Mouse (Mus musculus): Measurements from ENCODE around the gene Brat1.

DNA sequence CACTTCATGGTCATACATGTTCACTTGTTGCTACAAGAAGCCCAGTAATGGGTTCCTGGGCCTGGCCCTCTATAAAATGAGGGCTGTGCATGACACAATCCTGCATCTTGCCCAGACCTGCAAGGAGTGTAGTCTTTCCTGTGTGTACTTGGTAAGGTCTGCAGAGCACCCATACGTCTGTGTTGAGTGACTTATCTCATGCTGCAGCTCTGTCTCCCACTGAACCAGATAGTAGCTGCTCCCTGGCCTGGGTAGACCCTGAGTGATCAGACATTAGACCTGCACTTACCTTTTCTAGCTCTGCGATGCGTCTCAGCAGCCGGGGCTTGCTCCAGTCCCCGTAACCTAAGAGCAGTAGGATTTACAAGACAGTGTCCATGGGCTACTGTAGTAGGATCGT is 22.7 kb upstream of the Brat1 start:
- TF ChIP-seq CTCF (IDR thresholded peaks at IDR 0.05; ENCODE audit: insufficient read depth, low read depth, low read length) (no peak), POLR2A (IDR thresholded peaks at IDR 0.05; ENCODE audit: insufficient read depth, low read depth, low read length) (no peak)

Measured in olfactory bulb, adult 2 months (tissue).